Mouse (Mus musculus): ENCODE results near the gene Ppm1a. TPM values are rescaled to one million over a fixed set of nuclear protein-coding genes. Genes with fewer than 3 reads are reported as not detected.

Ppm1a gene
- total and polyA plus RNA-seq, 2 experiments from 2014 or later = 49.0 to 119 TPM

DNA sequence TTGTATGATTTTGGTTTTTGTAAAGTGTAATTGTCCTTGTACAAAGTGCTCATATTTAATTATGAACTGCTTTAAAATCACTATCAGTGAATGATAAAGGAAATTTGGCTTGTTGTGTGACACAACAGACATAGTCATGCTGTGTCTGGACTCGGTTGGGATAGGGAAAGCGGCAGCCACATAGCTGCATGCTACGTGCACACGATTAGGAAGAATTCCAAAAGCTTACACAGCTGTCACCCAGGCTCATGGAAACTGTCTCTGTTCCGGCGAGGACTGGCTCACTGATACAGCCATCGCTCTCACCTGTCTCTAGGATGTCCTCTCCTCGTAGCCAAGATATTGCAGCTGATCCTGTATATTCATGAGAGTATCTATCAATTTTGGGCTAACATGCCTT, 36.7 kb downstream of the Ppm1a start:
- ATAC-seq (ENCODE audit: insufficient read depth, low read depth) (no peak), DNase-seq (ENCODE audit: low spot score) (no peak)
- H3K27ac ChIP-seq (ENCODE audit: low read depth) = no peak overlapping the region
- no peaks in the 10 kb centered on the region for H3K4me1 ChIP-seq (ENCODE audit: control insufficient read depth, insufficient read depth)
- no peaks in the 10 kb centered on the region for H3K9me3 ChIP-seq (replicated peaks; ENCODE audit: control insufficient read depth, low read length)
- H3K27me3 ChIP-seq (ENCODE audit: control insufficient read depth, insufficient read depth, low read length) = no peaks in the 10 kb centered on the region
- H3K9ac ChIP-seq (replicated peaks; ENCODE audit: low read depth, low read length) = no peak overlapping the region
- H3K36me3 ChIP-seq (replicated peaks; ENCODE audit: control insufficient read depth, insufficient read depth, low read length) = peaks cover 46% of the 10 kb centered on the region
- no peak overlapping the region for H3K4me3 ChIP-seq (ENCODE audit: low read depth, low read length)
- TF ChIP-seq CTCF (IDR thresholded peaks at IDR 0.05; ENCODE audit: low read depth) (no peak), EP300 (IDR thresholded peaks at IDR 0.05; ENCODE audit: low read depth) (no peak)
- no peak overlapping the region for H3K4me2 ChIP-seq (ENCODE audit: low read depth, low read length)
- WGBS = 88% methylated on average over 8 of the region's 8 CpGs

DNA sequence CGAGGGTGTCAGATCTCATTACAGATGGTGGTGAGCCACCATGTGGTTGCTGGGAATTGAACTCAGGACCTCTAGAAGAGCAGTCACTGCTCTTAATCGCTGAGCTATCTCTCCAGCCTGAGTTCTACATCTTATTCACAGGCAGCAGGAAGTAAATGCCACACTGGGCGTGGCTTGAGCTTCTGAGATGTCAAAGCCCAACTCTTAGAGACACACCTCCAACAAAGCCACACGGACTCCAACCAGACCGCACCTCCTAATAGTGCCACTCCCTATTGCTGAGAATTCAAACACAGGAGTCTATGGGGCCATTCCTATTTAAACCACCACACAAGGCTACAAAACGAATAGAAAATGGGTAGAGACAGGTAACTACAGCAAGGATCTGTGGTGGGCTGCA, 52.5 kb downstream of the Ppm1a start:
- 78% methylated on average over 6 of the region's 6 CpGs for whole genome bisulfite sequencing
- no peak overlapping the region for H3K9ac ChIP-seq (replicated peaks; ENCODE audit: low read depth, low read length)
- H3K27me3 ChIP-seq (ENCODE audit: control insufficient read depth, insufficient read depth, low read length) = no peaks in the 10 kb centered on the region
- no peaks in the 10 kb centered on the region; the same call in 1 of the 2 replicates for H3K36me3 ChIP-seq (replicated peaks; ENCODE audit: control insufficient read depth, insufficient read depth, low read length)
- H3K9me3 ChIP-seq (replicated peaks; ENCODE audit: control insufficient read depth, low read length) = 0 out of 2 replicates have a peak, but pooled peaks cover 3% of the 10 kb centered on the region
- DNase-seq (ENCODE audit: low spot score) (no peak), ATAC-seq (ENCODE audit: insufficient read depth, low read depth) (no peak)
- TF ChIP-seq CTCF (IDR thresholded peaks at IDR 0.05; ENCODE audit: low read depth) (no peak), EP300 (IDR thresholded peaks at IDR 0.05; ENCODE audit: low read depth) (no peak)
- H3K4me1 ChIP-seq (ENCODE audit: control insufficient read depth, insufficient read depth) = no peaks in the 10 kb centered on the region
- H3K4me2 ChIP-seq (ENCODE audit: low read depth, low read length) = no peak overlapping the region
- H3K4me3 ChIP-seq (ENCODE audit: low read depth, low read length) = no peak overlapping the region
- H3K27ac ChIP-seq (ENCODE audit: low read depth) = no peak overlapping the region

DNA sequence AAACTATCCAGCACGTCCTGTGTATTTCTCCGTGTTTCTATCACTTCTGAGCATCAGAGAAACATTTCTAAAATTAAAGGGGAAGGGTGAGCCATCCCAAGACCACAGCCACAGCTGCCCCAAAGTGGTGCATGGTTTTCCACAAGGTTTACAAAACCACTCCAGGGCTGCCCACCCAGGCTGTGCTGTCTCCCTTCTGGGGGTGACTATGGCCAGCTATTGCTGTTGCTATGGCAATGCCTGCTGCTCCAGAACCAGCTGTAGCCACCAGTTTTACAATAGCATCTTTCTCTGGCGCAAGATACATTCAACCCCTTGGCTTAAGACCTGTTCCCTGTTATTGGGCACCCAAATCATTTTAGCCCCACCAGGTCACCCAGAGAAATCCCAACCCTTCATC, 54.3 kb downstream of the Ppm1a start:
- no peak for DNase-seq (ENCODE audit: low spot score)
- H3K4me2 ChIP-seq (ENCODE audit: low read depth, low read length) = no peak overlapping the region
- H3K36me3 ChIP-seq (replicated peaks; ENCODE audit: control insufficient read depth, insufficient read depth, low read length) = no peaks in the 10 kb centered on the region; the same call in 1 of the 2 replicates
- ATAC-seq (ENCODE audit: insufficient read depth, low read depth) = no peak
- no peak overlapping the region for H3K4me3 ChIP-seq (ENCODE audit: low read depth, low read length)
- H3K27me3 ChIP-seq (ENCODE audit: control insufficient read depth, insufficient read depth, low read length) = no peaks in the 10 kb centered on the region
- TF ChIP-seq EP300 (IDR thresholded peaks at IDR 0.05; ENCODE audit: low read depth) = no peak
- no peaks in the 10 kb centered on the region for H3K4me1 ChIP-seq (ENCODE audit: control insufficient read depth, insufficient read depth)
- 81% methylated on average over 3 of the region's 3 CpGs for WGBS
- no peak overlapping the region for H3K9ac ChIP-seq (replicated peaks; ENCODE audit: low read depth, low read length)
- H3K9me3 ChIP-seq (replicated peaks; ENCODE audit: control insufficient read depth, low read length) = 0 out of 2 replicates have a peak, but pooled peaks cover 3% of the 10 kb centered on the region
- H3K27ac ChIP-seq (ENCODE audit: low read depth) = no peak overlapping the region

DNA sequence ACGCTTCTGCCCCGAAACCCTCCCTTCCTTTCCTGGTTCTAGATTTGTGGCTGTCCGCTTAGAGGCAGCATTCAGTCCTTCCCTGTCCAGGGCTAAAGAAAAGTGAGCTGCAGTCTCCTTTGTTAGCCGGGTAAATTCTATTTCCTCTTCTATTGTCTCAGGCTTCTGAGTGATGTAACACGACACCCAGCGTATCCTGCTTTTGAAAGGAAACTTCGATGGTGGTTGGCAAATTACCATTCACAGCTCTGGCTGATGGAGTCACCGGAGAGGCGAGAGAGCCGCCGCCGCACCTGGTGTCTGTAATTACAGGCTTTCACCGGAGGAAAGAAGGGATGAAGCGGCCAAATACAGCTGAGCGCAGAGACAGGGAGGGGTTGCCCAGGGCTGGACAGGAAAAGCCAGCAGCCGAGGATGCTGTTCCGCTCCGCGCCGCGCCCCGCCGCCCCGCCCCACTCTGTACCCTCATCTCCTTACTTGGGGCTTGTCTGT, 63.7 kb downstream of the Ppm1a start:
- peak overlapping the region; percentile 47 for H3K4me3 ChIP-seq (ENCODE audit: low read depth, low read length)
- peaks cover 10% of the 10 kb centered on the region; the same call in 1 of the 2 replicates for H3K27me3 ChIP-seq (ENCODE audit: control insufficient read depth, insufficient read depth, low read length)
- H3K9ac ChIP-seq (replicated peaks; ENCODE audit: low read depth, low read length) = peak overlapping the region; percentile 38
- H3K9me3 ChIP-seq (replicated peaks; ENCODE audit: control insufficient read depth, low read length) = no peaks in the 10 kb centered on the region
- TF ChIP-seq CTCF (IDR thresholded peaks at IDR 0.05; ENCODE audit: low read depth) = no peak
- no peak for TF ChIP-seq EP300 (IDR thresholded peaks at IDR 0.05; ENCODE audit: low read depth)
- H3K4me2 ChIP-seq (ENCODE audit: low read depth, low read length) = peak overlapping the region; percentile 65
- DNase-seq (ENCODE audit: low spot score) (peak; percentile 41), ATAC-seq (ENCODE audit: insufficient read depth, low read depth) (peak; percentile 82)
- H3K27ac ChIP-seq (ENCODE audit: low read depth) = peak overlapping the region; percentile 49
- no peaks in the 10 kb centered on the region for H3K36me3 ChIP-seq (replicated peaks; ENCODE audit: control insufficient read depth, insufficient read depth, low read length)
- 3% methylated on average over 24 of the region's 24 CpGs for WGBS
- peaks cover 10% of the 10 kb centered on the region; the same call in 1 of the 2 replicates for H3K4me1 ChIP-seq (ENCODE audit: control insufficient read depth, insufficient read depth)

DNA sequence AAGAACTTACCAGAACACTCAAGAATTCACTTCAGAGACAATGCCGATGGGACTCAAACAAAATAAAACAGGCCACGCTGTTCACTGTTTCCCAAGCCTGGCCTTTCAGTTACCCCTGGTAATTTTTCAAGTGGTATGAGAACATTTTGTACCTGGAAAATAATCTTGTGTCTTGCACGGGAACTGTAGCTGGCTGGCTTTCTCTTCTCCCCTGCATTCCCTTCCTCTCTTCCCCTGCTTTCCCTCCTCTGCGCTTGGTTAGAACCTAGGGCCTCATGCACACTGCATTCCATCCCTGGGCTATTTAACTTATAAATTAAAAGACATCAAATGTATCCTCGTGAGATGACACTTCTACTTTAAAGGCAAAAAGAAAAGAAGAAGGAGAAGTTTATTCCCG, 64.3 kb downstream of the Ppm1a start:
- peak overlapping the region; percentile 49 for H3K27ac ChIP-seq (ENCODE audit: low read depth)
- H3K9ac ChIP-seq (replicated peaks; ENCODE audit: low read depth, low read length) = peak overlapping the region; percentile 38; the same call in 1 of the 2 replicates
- peak overlapping the region; percentile 47 for H3K4me3 ChIP-seq (ENCODE audit: low read depth, low read length)
- ATAC-seq (ENCODE audit: insufficient read depth, low read depth) (peak; percentile 54; the same call in 1 of the 2 replicates), DNase-seq (ENCODE audit: low spot score) (no peak)
- 40% methylated on average over 6 of the region's 6 CpGs for WGBS
- H3K4me1 ChIP-seq (ENCODE audit: control insufficient read depth, insufficient read depth) = peaks cover 10% of the 10 kb centered on the region; the same call in 1 of the 2 replicates
- peak overlapping the region; percentile 65 for H3K4me2 ChIP-seq (ENCODE audit: low read depth, low read length)
- no peaks in the 10 kb centered on the region for H3K36me3 ChIP-seq (replicated peaks; ENCODE audit: control insufficient read depth, insufficient read depth, low read length)
- no peaks in the 10 kb centered on the region for H3K9me3 ChIP-seq (replicated peaks; ENCODE audit: control insufficient read depth, low read length)
- no peak for TF ChIP-seq CTCF (IDR thresholded peaks at IDR 0.05; ENCODE audit: low read depth)
- H3K27me3 ChIP-seq (ENCODE audit: control insufficient read depth, insufficient read depth, low read length) = peaks cover 10% of the 10 kb centered on the region; the same call in 1 of the 2 replicates

DNA sequence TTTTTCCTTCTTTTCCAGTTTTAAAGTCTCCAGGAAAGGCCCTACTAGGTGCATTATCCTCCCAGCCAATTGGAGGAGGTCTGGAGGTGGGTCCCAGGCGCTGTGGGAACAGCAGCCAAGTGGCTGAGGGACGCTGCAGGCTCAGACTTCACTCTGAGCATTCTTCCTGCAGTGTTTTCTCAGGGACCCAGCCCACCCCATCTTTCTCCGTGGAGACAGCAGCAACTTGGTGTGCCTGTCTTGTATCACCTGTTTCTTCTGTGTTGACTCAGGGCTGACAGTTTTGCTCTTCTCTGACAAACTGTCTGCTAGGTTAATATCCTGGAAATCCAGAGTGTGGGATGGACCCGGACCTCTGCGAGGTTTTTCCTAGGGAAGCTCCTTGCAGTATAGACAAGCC, 68.4 kb downstream of the Ppm1a start:
- no peak overlapping the region for H3K4me3 ChIP-seq (ENCODE audit: low read depth, low read length)
- TF ChIP-seq CTCF (IDR thresholded peaks at IDR 0.05; ENCODE audit: low read depth) (no peak), EP300 (IDR thresholded peaks at IDR 0.05; ENCODE audit: low read depth) (no peak)
- H3K4me1 ChIP-seq (ENCODE audit: control insufficient read depth, insufficient read depth) = peaks cover 9% of the 10 kb centered on the region; the same call in 1 of the 2 replicates
- no peaks in the 10 kb centered on the region for H3K36me3 ChIP-seq (replicated peaks; ENCODE audit: control insufficient read depth, insufficient read depth, low read length)
- peaks cover 17% of the 10 kb centered on the region; the same call in 1 of the 2 replicates for H3K27me3 ChIP-seq (ENCODE audit: control insufficient read depth, insufficient read depth, low read length)
- ATAC-seq (ENCODE audit: insufficient read depth, low read depth) (no peak), DNase-seq (ENCODE audit: low spot score) (no peak)
- H3K4me2 ChIP-seq (ENCODE audit: low read depth, low read length) = no peak overlapping the region
- H3K27ac ChIP-seq (ENCODE audit: low read depth) = no peak overlapping the region
- H3K9me3 ChIP-seq (replicated peaks; ENCODE audit: control insufficient read depth, low read length) = no peaks in the 10 kb centered on the region
- H3K9ac ChIP-seq (replicated peaks; ENCODE audit: low read depth, low read length) = no peak overlapping the region
- WGBS = 39% methylated on average over 5 of the region's 5 CpGs

Data from heart, postnatal 0 days (tissue).